Mouse (Mus musculus): ENCODE results near the gene Gm20388.

DNA sequence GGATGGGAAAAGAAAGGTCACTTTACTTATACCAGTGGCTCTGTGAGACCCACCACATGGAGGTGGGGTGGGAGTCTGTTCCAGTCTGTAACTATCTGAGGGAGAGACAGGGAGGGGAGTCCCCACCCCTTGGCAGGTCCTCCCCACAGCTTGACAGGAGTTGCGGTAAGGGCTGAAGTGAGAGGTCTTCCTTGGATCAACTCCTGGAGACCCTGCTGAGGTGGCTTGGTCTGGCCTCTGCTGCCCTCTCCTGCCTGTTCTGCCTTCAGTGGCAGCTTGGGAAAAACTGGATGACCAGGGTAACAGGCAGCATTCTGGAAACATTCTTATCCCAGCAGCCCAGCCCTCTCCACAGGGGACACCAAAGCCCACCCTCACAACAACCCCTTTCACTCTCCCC is 1180.1 kb downstream of the Gm20388 start:
- TF ChIP-seq CHD2 (IDR thresholded peaks at IDR 0.05; ENCODE audit: low read depth, low read length) (no peak), ZNF384 (IDR thresholded peaks at IDR 0.05; ENCODE audit: low read depth, low read length) (no peak), ZC3H11A (IDR thresholded peaks at IDR 0.05; ENCODE audit: borderline replicate concordance, low read depth, low read length) (no peak)
